ENCODE assay signal across 10 mouse cellular contexts in genomic region chr16:43579111-43579510, GRCm38 (mm10).
DNase-seq lines count a peak whose midpoint lies in the region; ATAC-seq lines count a peak whose summit lies in the region.
"Had no signal": no experiment of that assay in that cellular context is flagged by ENCODE, and none has a peak within 500 bp of the region (broad histone marks: within the 10 kb centered on the region; RNA-seq: fewer than 3 reads in every experiment).

No protein-coding gene starts in this region.

- H3K27me3 ChIP-seq in kidney, embryonic 14.5 days (ENCODE audit: control insufficient read depth, insufficient read depth, low read length) = no peaks in the 10 kb centered on the region
- H3K27me3 ChIP-seq in heart, embryonic 10.5 days (ENCODE audit: insufficient read depth, poor library complexity, severe bottlenecking) = no peaks in the 10 kb centered on the region

- DNase-seq in kidney, adult 11 months = peak; percentile 90
- no peak for DNase-seq in heart, embryonic 10.5 days (ENCODE audit: low spot score)
- DNase-seq in kidney, postnatal 14 days = peak; percentile 90
- DNase-seq in left cerebral cortex, adult 11 months (ENCODE audit: low spot score) = no peak
- DNase-seq in frontal cortex, postnatal 36 days (ENCODE audit: low spot score in 2 of 2) = no peak
- DNase-seq: adrenal gland, postnatal 25 days had no signal

- peaks cover 28% of the 10 kb centered on the region; the same call in 1 of the 2 replicates for H3K4me1 ChIP-seq in kidney, embryonic 14.5 days (ENCODE audit: control insufficient read depth, insufficient read depth, low read length)
- peaks cover 68% of the 10 kb centered on the region for H3K4me1 ChIP-seq in heart, embryonic 10.5 days

- H3K9me3 ChIP-seq in kidney, embryonic 14.5 days (ENCODE audit: control insufficient read depth, low read length) = no peaks in the 10 kb centered on the region
- H3K9me3 ChIP-seq in heart, embryonic 10.5 days = no peaks in the 10 kb centered on the region

- WGBS in kidney, embryonic 14.5 days = 84% methylated on average over 4 of the region's 4 CpGs
- 63% methylated on average over 4 of the region's 4 CpGs for WGBS in heart, embryonic 10.5 days

- no peak overlapping the region for H3K27ac ChIP-seq in kidney, embryonic 14.5 days (ENCODE audit: low read depth, low read length)
- peak overlapping the region; percentile 65 for H3K27ac ChIP-seq in heart, embryonic 10.5 days

- H3K36me3 ChIP-seq in kidney, embryonic 14.5 days (ENCODE audit: control insufficient read depth, insufficient read depth, low read length) = no peaks in the 10 kb centered on the region
- H3K36me3 ChIP-seq in heart, embryonic 10.5 days = 0 out of 2 replicates have a peak, but pooled peaks cover 3% of the 10 kb centered on the region

- no peak overlapping the region for H3K4me2 ChIP-seq in kidney, embryonic 14.5 days (replicated peaks; ENCODE audit: low read depth, low read length)

- no peak overlapping the region for H3K4me3 ChIP-seq in kidney, embryonic 14.5 days (ENCODE audit: low read length)
- no peak overlapping the region for H3K4me3 ChIP-seq in heart, embryonic 10.5 days

- ATAC-seq in kidney, embryonic 14.5 days (ENCODE audit: low FRiP score, low TSS enrichment) = no peak
- peak; percentile 84 for ATAC-seq in cerebellum, adult (ENCODE audit: insufficient number of reproducible peaks, low FRiP score, low TSS enrichment)
- no peak for ATAC-seq in erythroblast, adult 5-6 weeks (replicated peaks; ENCODE audit: low FRiP score, poor library complexity, severe bottlenecking)
- ATAC-seq: CD4-positive, CD25-positive, alpha-beta regulatory T cell, adult 4 months had no signal

- no peak overlapping the region for H3K9ac ChIP-seq in kidney, embryonic 14.5 days (ENCODE audit: low read depth, low read length)

Comparison
In these comparisons a context has a peak if more than half of its experiments do, and no peak if none do; other contexts are left out.
1. DNase-seq: peak in kidney, adult 11 months (single experiment) and kidney, postnatal 14 days (single experiment); none in heart, embryonic 10.5 days (single experiment), left cerebral cortex, adult 11 months (single experiment) and frontal cortex, postnatal 36 days (0 of 2).